In genomic region chr5:110788684-110789083, GRCm38 (mm10) we compare ENCODE assay signal across 8 mouse cellular contexts. TPM values are rescaled to one million over a fixed set of nuclear protein-coding genes. Genes with fewer than 3 reads are reported as not detected.
DNase-seq lines count a peak whose midpoint lies in the region; ATAC-seq and TF ChIP-seq lines count a peak whose summit lies in the region.

No protein-coding gene starts in this region.

- peak; percentile 77 for TF ChIP-seq CTCF in kidney, adult 2 months (conservative IDR thresholded peaks at IDR 0.05; ENCODE audit: insufficient read depth, insufficient read length, low read depth, low read length)
- TF ChIP-seq CTCF in lung, postnatal 0 days (IDR thresholded peaks at IDR 0.05), result peak; percentile 79
- peak; percentile 62; the same call in 1 of the 2 replicates for TF ChIP-seq CTCF in small intestine, adult 2 months (IDR thresholded peaks at IDR 0.05; ENCODE audit: extremely low read depth, insufficient read length, insufficient replicate concordance, low read depth, low read length)

- no peaks in the 10 kb centered on the region for H3K4me1 ChIP-seq in kidney, adult 2 months (ENCODE audit: control insufficient read depth, insufficient read depth, low read length)
- no peaks in the 10 kb centered on the region for H3K4me1 ChIP-seq in forebrain, embryonic 15.5 days
- H3K4me1 ChIP-seq in intestine, embryonic 15.5 days (replicated peaks), result no peaks in the 10 kb centered on the region
- no peaks in the 10 kb centered on the region for H3K4me1 ChIP-seq in lung, postnatal 0 days (ENCODE audit: insufficient read depth, low read depth, low read length)
- no peaks in the 10 kb centered on the region for H3K4me1 ChIP-seq in small intestine, adult 2 months (ENCODE audit: control insufficient read depth, insufficient read depth, insufficient read length, low read length)

- no peak overlapping the region for H3K4me2 ChIP-seq in forebrain, embryonic 15.5 days (replicated peaks)
- no peak overlapping the region for H3K4me2 ChIP-seq in intestine, embryonic 15.5 days (replicated peaks)
- H3K4me2 ChIP-seq in lung, postnatal 0 days (replicated peaks; ENCODE audit: low read depth, low read length), result no peak overlapping the region

- H3K9me3 ChIP-seq in forebrain, embryonic 15.5 days, result no peaks in the 10 kb centered on the region
- H3K9me3 ChIP-seq in intestine, embryonic 15.5 days, result no peaks in the 10 kb centered on the region
- H3K9me3 ChIP-seq in lung, postnatal 0 days (ENCODE audit: low read length), result no peaks in the 10 kb centered on the region

- DNase-seq in kidney, adult 2 months, result peak; percentile 46
- DNase-seq in kidney, adult 11 months, result no peak
- peak; percentile 47 for DNase-seq in lung, postnatal 0 days (ENCODE audit: low spot score)
- DNase-seq in ovary, adult 18-20 months (ENCODE audit: low spot score), result no peak

- H3K36me3 ChIP-seq in kidney, adult 2 months (ENCODE audit: control insufficient read depth, insufficient read depth, low read length), result peaks cover 3% of the 10 kb centered on the region
- H3K36me3 ChIP-seq in forebrain, embryonic 15.5 days, result peaks cover 87% of the 10 kb centered on the region
- peaks cover 68% of the 10 kb centered on the region for H3K36me3 ChIP-seq in intestine, embryonic 15.5 days
- peaks cover 51% of the 10 kb centered on the region for H3K36me3 ChIP-seq in lung, postnatal 0 days (ENCODE audit: insufficient read depth, low read length)
- peaks cover 64% of the 10 kb centered on the region for H3K36me3 ChIP-seq in small intestine, adult 2 months (ENCODE audit: control insufficient read depth, insufficient read depth, low read length)

- no peak for TF ChIP-seq POLR2A in kidney, adult 2 months (IDR thresholded peaks at IDR 0.05; ENCODE audit: low read depth, low read length)
- TF ChIP-seq POLR2A in small intestine, adult 2 months (IDR thresholded peaks at IDR 0.05; ENCODE audit: low read depth, low read length), result no peak

- ATAC-seq in activated CD4-positive, CD25-positive, alpha-beta regulatory T cell, adult 4 months, result peak; percentile 76
- ATAC-seq in forebrain, embryonic 15.5 days (replicated peaks), result peak; percentile 69
- ATAC-seq in intestine, embryonic 15.5 days, result peak; percentile 44
- ATAC-seq in lung, postnatal 0 days, result peak; percentile 45

- no peaks in the 10 kb centered on the region for H3K27me3 ChIP-seq in kidney, adult 2 months (replicated peaks; ENCODE audit: control insufficient read depth, insufficient read depth, low read length)
- no peaks in the 10 kb centered on the region for H3K27me3 ChIP-seq in forebrain, embryonic 15.5 days
- no peaks in the 10 kb centered on the region for H3K27me3 ChIP-seq in intestine, embryonic 15.5 days (replicated peaks)
- no peaks in the 10 kb centered on the region for H3K27me3 ChIP-seq in lung, postnatal 0 days (replicated peaks; ENCODE audit: insufficient read depth, low read length)
- no peaks in the 10 kb centered on the region for H3K27me3 ChIP-seq in small intestine, adult 2 months (ENCODE audit: control insufficient read depth, insufficient read depth, low read length)

- no peak overlapping the region for H3K9ac ChIP-seq in forebrain, embryonic 15.5 days (replicated peaks)
- no peak overlapping the region for H3K9ac ChIP-seq in intestine, embryonic 15.5 days
- H3K9ac ChIP-seq in lung, postnatal 0 days (replicated peaks; ENCODE audit: low read depth), result no peak overlapping the region

- TF ChIP-seq EP300 in lung, postnatal 0 days (IDR thresholded peaks at IDR 0.05), result no peak

- no peak overlapping the region for H3K4me3 ChIP-seq in kidney, adult 2 months (ENCODE audit: insufficient read depth, low read depth, low read length)
- H3K4me3 ChIP-seq in forebrain, embryonic 15.5 days, result no peak overlapping the region
- H3K4me3 ChIP-seq in intestine, embryonic 15.5 days (replicated peaks), result no peak overlapping the region
- no peak overlapping the region for H3K4me3 ChIP-seq in lung, postnatal 0 days (ENCODE audit: low read depth, low read length)
- H3K4me3 ChIP-seq in small intestine, adult 2 months (ENCODE audit: low read depth, low read length), result no peak overlapping the region

- no peak overlapping the region for H3K27ac ChIP-seq in kidney, adult 2 months (ENCODE audit: insufficient read depth, low read depth, low read length)
- H3K27ac ChIP-seq in forebrain, embryonic 15.5 days (replicated peaks), result no peak overlapping the region
- no peak overlapping the region for H3K27ac ChIP-seq in intestine, embryonic 15.5 days
- H3K27ac ChIP-seq in lung, postnatal 0 days (ENCODE audit: low read length), result no peak overlapping the region
- H3K27ac ChIP-seq in small intestine, adult 2 months (ENCODE audit: insufficient read depth, low read depth, low read length), result no peak overlapping the region

- 62% methylated on average over 5 of the region's 5 CpGs for WGBS in kidney, adult 2 months
- 61% methylated on average over 5 of the region's 5 CpGs for WGBS in forebrain, embryonic 15.5 days
- 66% methylated on average over 5 of the region's 5 CpGs for WGBS in intestine, embryonic 15.5 days
- 51% methylated on average over 5 of the region's 5 CpGs for WGBS in lung, postnatal 0 days
- WGBS in small intestine, adult 2 months, result 49% methylated on average over 5 of the region's 5 CpGs

RNA-seq across cellular contexts. Expression of gene Pus1, which starts 8.2 kb away (rescaled TPM):
- polyA plus RNA-seq in kidney, adult 2 months (2012; rRNA removed), result 38.6 TPM in 2 replicates
- 10 to 100 TPM; 22.0 to 33.8 TPM for polyA plus RNA-seq in activated CD4-positive, CD25-positive, alpha-beta regulatory T cell, adult 4 months (2017; shearing (Covaris generic))
- 23.6 and 25.7 TPM in 2 replicates for polyA plus RNA-seq in forebrain, embryonic 15.5 days (2015; fragmentation: Nextera tagmentation; extraction: Ambion mirVana)
- 64.1 and 69.3 TPM in 2 replicates for polyA plus RNA-seq in intestine, embryonic 15.5 days (2015; fragmentation: Nextera tagmentation; extraction: Ambion mirVana)
- polyA plus RNA-seq in lung, postnatal 0 days (2015; fragmentation: Nextera tagmentation; extraction: Ambion mirVana), result 12.5 and 14.2 TPM in 2 replicates
- 12.9 and 22.2 TPM in 2 replicates for polyA plus RNA-seq in small intestine, adult 2 months (2012; rRNA removed)

RNA-seq across cellular contexts. Expression of gene Ep400, which starts 18.2 kb away (rescaled TPM):
- polyA plus RNA-seq in kidney, adult 2 months (2012; rRNA removed), result 28.2 and 29.6 TPM in 2 replicates
- polyA plus RNA-seq in activated CD4-positive, CD25-positive, alpha-beta regulatory T cell, adult 4 months (2017; shearing (Covaris generic)), result 10 to 100 TPM; 51.5 to 75.1 TPM
- 56.6 and 62.1 TPM in 2 replicates for polyA plus RNA-seq in forebrain, embryonic 15.5 days (2015; fragmentation: Nextera tagmentation; extraction: Ambion mirVana)
- 33.6 and 37.4 TPM in 2 replicates for polyA plus RNA-seq in intestine, embryonic 15.5 days (2015; fragmentation: Nextera tagmentation; extraction: Ambion mirVana)
- polyA plus RNA-seq in lung, postnatal 0 days (2015; fragmentation: Nextera tagmentation; extraction: Ambion mirVana), result 16.7 and 17.5 TPM in 2 replicates
- 21.8 and 45.0 TPM in 2 replicates for polyA plus RNA-seq in small intestine, adult 2 months (2012; rRNA removed)

RNA-seq across cellular contexts. Expression of gene Ulk1, which starts 21.2 kb away (rescaled TPM):
- 43.7 and 44.0 TPM in 2 replicates for polyA plus RNA-seq in kidney, adult 2 months (2012; rRNA removed)
- polyA plus RNA-seq in activated CD4-positive, CD25-positive, alpha-beta regulatory T cell, adult 4 months (2017; shearing (Covaris generic)), result 10 to 100 TPM; 10.8 to 10.9 TPM
- 45.0 and 46.6 TPM in 2 replicates for polyA plus RNA-seq in forebrain, embryonic 15.5 days (2015; fragmentation: Nextera tagmentation; extraction: Ambion mirVana)
- 10.3 and 12.4 TPM in 2 replicates for polyA plus RNA-seq in intestine, embryonic 15.5 days (2015; fragmentation: Nextera tagmentation; extraction: Ambion mirVana)
- polyA plus RNA-seq in lung, postnatal 0 days (2015; fragmentation: Nextera tagmentation; extraction: Ambion mirVana), result 11.8 and 11.9 TPM in 2 replicates
- 20.0 and 34.6 TPM in 2 replicates for polyA plus RNA-seq in small intestine, adult 2 months (2012; rRNA removed)

RNA-seq across cellular contexts. Expression of gene Hscb, which starts 50.9 kb away (rescaled TPM):
- 29.6 and 31.3 TPM in 2 replicates for polyA plus RNA-seq in kidney, adult 2 months (2012; rRNA removed)
- 10 to 100 TPM; 54.5 to 54.9 TPM for polyA plus RNA-seq in activated CD4-positive, CD25-positive, alpha-beta regulatory T cell, adult 4 months (2017; shearing (Covaris generic))
- polyA plus RNA-seq in forebrain, embryonic 15.5 days (2015; fragmentation: Nextera tagmentation; extraction: Ambion mirVana), result 11.2 and 11.9 TPM in 2 replicates
- polyA plus RNA-seq in intestine, embryonic 15.5 days (2015; fragmentation: Nextera tagmentation; extraction: Ambion mirVana), result 36.7 and 36.9 TPM in 2 replicates
- 30.2 and 32.0 TPM in 2 replicates for polyA plus RNA-seq in lung, postnatal 0 days (2015; fragmentation: Nextera tagmentation; extraction: Ambion mirVana)
- 6.2 and 10.5 TPM in 2 replicates for polyA plus RNA-seq in small intestine, adult 2 months (2012; rRNA removed)

RNA-seq across cellular contexts. Expression of gene Chek2, which starts 51.1 kb away (rescaled TPM):
- polyA plus RNA-seq in kidney, adult 2 months (2012; rRNA removed), result 4.5 and 5.4 TPM in 2 replicates
- polyA plus RNA-seq in activated CD4-positive, CD25-positive, alpha-beta regulatory T cell, adult 4 months (2017; shearing (Covaris generic)), result 10 to 100 TPM in 1 of 2 experiments, 1 to 10 TPM in 1; 7.4 to 10.6 TPM
- polyA plus RNA-seq in forebrain, embryonic 15.5 days (2015; fragmentation: Nextera tagmentation; extraction: Ambion mirVana), result 13.1 and 14.3 TPM in 2 replicates
- 35.7 and 36.4 TPM in 2 replicates for polyA plus RNA-seq in intestine, embryonic 15.5 days (2015; fragmentation: Nextera tagmentation; extraction: Ambion mirVana)
- polyA plus RNA-seq in lung, postnatal 0 days (2015; fragmentation: Nextera tagmentation; extraction: Ambion mirVana), result 5.7 and 7.9 TPM in 2 replicates
- 1.7 and 4.3 TPM in 2 replicates for polyA plus RNA-seq in small intestine, adult 2 months (2012; rRNA removed)

Comparison
In these comparisons a context has a peak if more than half of its experiments do, and no peak if none do; other contexts are left out.
1. DNase-seq: peak in kidney, adult 2 months (single experiment) and lung, postnatal 0 days (single experiment); none in kidney, adult 11 months (single experiment) and ovary, adult 18-20 months (single experiment).
2. Peak in every context shown above with its lines, with median percentiles within 50 percentile points of each other: CTCF ChIP-seq and ATAC-seq.